Mouse (Mus musculus) olfactory bulb, adult 2 months (tissue): Measurements from ENCODE around the gene Tmem141.

Experiments used
- CTCF ChIP-seq: fragments of 200-500 bp; IDR thresholded peaks from 2 replicates; pipeline ENCODE4 v1.5.1; 2012; ENCODE audit warnings: low read depth, mild to moderate bottlenecking, low read length, moderate library complexity; ENCODE audit not compliant: insufficient read depth
- POLR2A ChIP-seq: fragments of 200-500 bp; IDR thresholded peaks from 2 replicates; pipeline ENCODE4 v1.6.1; 2012; ENCODE audit warnings: mild to moderate bottlenecking, low read depth, low read length, moderate library complexity; ENCODE audit not compliant: insufficient read depth

- no peak for TF ChIP-seq CTCF
- TF ChIP-seq POLR2A = no peak
These were observed 35.8 kb upstream of the Tmem141 start, which contains the start of gene Lcn5 for GRCm38 (mm10) chr2:25657652-25658051.
